Mouse (Mus musculus): ENCODE data around the gene Pacsin3.

Pacsin3 gene

GRCm38 (mm10) chr2:91308680-91309079 lies 52.9 kb downstream of the Pacsin3 start:
- no peak for DNase-seq

- DNase-seq, result no peak
Measured at GRCm38 (mm10) chr2:91309546-91309945, 53.8 kb downstream of the Pacsin3 start.

DNA sequence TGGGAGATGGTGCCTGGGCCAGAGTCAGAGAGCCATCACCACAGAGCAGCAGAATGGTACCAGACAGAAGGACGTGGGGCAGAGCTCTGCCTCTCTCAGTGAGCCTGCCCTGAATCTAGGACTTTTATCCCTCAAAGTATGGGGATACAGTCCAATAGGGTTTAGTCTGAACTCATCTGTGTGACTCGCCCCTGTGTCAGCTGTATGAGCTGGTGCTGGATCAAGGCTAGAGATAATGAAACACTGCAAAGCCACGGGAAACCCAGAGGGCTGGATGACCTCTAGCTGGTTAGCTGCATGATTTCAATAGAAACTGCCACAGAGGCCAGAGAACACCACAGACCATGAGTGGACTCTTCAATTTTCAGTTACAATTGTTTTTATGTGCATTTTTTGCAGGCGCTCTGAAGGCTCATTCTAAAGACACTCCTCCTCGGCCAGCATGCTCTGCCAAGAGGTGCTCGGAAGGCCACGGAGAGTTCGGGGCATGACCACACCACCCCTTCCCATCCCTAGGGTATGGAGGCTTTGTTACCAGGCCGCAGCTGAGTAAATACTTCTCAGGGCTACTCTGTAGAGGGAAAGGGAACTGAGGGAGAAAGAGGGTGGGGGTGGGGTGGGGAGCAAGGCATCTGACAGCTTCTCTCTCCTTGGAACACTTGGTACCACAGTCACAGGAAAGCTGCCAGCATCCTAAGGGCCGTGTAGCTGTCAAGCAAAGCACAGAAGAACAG lies 57.0 kb downstream of the Pacsin3 start:
- no peak for DNase-seq

- DNase-seq, result no peak
Measured at GRCm38 (mm10) chr2:91314184-91314583, 58.4 kb downstream of the Pacsin3 start.

Measured in cerebellum, adult 9-10 months (tissue).